Mouse (Mus musculus) small intestine, adult 2 months (tissue): ENCODE results near the gene 0610030E20Rik.

ENCODE experiments used
- CTCF ChIP-seq: fragments of 200-500 bp; IDR thresholded peaks from 2 replicates; pipeline ENCODE4 v1.5.1; 2012; ENCODE audit warnings: low read depth, mild to moderate bottlenecking, control low read depth, inconsistent platforms, low read length, moderate library complexity, mixed read lengths; ENCODE audit not compliant: insufficient replicate concordance, insufficient read length; ENCODE audit errors: extremely low read depth
- POLR2A ChIP-seq: fragments of 200-500 bp; IDR thresholded peaks from 2 replicates; pipeline ENCODE4 v1.6.1; 2012; ENCODE audit warnings: low read depth, mild to moderate bottlenecking, control low read depth, inconsistent platforms, low read length, moderate library complexity

GRCm38 (mm10) chr6:72355066-72355911 lies 8.2 kb downstream of the 0610030E20Rik start, which contains the start of gene Tmem150a:
- TF ChIP-seq POLR2A (no peak), CTCF (no peak)
